Mouse (Mus musculus): ENCODE measurements around the gene Nt5m.
"Not testable (repeated sequence)": the region's sequence is repeated elsewhere in the genome, so short reads cannot be mapped to it uniquely, and the experiment has no call there.

Nt5m gene

DNA sequence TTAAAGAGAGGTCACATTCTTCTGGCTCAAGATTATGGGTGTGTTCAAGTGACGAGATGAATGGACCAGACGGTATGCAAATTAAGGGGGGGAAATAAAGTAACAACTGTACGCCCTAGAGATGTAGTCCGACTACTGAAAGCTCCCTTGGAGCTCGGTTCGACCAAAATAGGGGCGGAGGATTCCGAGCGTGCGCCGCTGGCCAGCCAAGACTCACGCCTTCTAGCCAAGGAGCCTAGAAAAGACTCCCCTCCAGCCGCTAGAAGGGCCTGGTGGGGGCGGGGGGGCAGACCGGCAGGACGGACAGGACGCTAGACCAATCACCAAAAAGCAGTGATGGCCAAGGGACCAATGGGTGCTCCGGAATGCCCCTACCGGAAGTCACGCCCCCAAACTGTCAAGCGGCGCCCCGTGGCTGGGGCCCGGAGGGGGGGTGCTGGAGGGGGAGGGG lies at the start of gene Nt5m:
TSS of gene Nt5m (plus strand) at position 440 of the 451 bp plus-strand sequence.
- DNase-seq (ENCODE audit: low spot score in 2 of 2) = peak; percentile 94

- no peak for DNase-seq (ENCODE audit: low spot score in 2 of 2)
These were observed 45.9 kb upstream of the Nt5m start for GRCm38 (mm10) chr11:59793390-59793789.

DNA sequence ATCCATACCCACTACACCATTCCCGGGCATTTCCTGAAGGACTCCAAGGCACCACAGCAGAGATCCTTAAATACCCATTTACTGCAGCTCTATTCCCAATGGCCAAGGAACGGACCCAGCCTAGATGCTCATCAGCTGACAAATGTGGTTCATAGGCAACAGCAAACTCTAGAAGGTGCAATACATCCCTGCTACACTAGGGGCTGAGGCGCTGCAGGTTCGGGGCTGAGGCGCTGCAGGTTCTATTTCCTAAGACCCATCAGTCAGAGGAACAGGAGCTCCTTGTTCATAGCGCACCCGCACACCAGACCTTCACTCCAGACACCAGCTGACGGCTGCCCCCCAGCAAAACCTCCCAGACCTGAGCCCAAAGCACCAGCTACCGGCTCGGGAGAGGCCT lies 38.8 kb upstream of the Nt5m start:
- DNase-seq (ENCODE audit: low spot score in 2 of 2) = no peak

GRCm38 (mm10) chr11:59801881-59802280 lies 37.4 kb upstream of the Nt5m start:
- DNase-seq (ENCODE audit: low spot score in 2 of 2) = no peak

GRCm38 (mm10) chr11:59803516-59803915 lies 35.7 kb upstream of the Nt5m start:
- DNase-seq (ENCODE audit: low spot score in 2 of 2) = no peak

DNA sequence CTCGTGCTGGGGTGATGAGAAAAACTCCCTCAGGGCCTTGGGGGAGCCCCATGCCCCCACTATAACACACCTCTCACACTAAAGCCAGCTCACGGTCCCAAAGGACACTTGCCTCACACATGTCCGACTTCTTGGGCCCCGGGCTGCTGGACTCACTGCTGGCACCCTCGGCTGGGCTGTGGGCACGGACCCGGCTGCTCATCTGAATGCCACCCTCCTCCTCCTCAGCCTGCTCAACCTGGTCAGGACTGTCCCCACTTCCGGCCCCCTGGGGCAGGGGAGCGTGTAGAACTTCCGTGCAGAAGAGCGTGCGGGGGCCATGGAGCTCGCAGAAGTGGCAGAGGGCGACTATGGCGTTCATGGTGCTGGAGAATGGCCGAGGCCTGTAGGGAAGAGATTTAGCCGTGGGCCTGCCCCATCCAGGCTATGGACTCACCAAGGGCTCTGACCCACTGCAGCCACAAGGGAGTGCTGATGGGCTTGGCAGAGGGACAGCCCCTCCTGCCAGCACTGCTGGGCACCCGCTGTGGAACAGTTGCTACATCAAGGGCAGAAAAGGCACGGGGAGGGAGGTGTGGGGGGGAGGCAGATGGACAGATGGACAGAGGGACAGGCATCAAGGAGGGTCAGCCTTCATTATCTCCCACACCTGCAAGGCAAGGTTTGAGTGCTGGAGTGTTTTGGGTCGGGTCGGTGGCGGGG lies 34.7 kb upstream of the Nt5m start:
- DNase-seq (ENCODE audit: low spot score in 2 of 2) = peak in 1 of 2 experiments; percentile 15

DNA sequence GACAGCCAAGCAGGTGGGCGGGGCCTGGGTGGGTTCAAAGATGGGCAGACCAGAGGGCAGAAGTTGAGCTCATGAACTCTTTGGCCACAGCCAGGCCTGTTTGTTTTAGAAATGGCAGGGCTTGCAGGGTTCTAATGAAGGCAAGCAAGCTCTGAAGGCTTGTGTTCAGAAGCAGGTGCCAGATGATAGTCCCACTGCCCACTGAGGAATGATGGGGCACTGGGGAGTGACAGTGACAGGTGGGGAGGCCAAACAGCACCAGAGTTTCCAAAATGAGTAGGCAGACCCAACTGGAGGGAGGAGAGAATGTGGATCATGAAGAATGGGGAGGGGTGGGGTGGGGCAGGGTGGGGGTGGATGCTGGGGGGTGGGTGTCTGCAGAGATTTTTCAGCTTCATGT lies 34.0 kb upstream of the Nt5m start:
- DNase-seq (ENCODE audit: low spot score in 2 of 2) = no peak

DNA sequence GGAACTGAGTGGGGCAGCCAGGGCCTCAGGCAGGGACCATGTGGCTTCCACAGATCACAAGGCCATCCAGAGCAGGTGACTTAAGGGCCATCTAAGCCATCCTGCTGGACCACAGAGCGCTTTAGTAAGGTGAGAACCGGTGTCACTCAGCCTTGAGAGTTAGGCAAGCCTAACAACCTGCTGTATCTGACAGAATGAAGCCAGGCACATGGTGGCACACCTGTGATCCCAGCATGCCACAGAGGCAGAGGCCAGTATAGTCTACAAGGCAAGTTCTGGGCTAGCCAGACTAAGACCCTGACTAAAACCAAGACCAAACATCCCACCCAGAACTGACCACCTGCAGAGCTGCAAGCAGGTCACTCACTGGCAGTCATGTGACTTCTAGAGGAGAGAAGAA lies 33.6 kb upstream of the Nt5m start:
- DNase-seq (ENCODE audit: low spot score in 2 of 2) = no peak

DNA sequence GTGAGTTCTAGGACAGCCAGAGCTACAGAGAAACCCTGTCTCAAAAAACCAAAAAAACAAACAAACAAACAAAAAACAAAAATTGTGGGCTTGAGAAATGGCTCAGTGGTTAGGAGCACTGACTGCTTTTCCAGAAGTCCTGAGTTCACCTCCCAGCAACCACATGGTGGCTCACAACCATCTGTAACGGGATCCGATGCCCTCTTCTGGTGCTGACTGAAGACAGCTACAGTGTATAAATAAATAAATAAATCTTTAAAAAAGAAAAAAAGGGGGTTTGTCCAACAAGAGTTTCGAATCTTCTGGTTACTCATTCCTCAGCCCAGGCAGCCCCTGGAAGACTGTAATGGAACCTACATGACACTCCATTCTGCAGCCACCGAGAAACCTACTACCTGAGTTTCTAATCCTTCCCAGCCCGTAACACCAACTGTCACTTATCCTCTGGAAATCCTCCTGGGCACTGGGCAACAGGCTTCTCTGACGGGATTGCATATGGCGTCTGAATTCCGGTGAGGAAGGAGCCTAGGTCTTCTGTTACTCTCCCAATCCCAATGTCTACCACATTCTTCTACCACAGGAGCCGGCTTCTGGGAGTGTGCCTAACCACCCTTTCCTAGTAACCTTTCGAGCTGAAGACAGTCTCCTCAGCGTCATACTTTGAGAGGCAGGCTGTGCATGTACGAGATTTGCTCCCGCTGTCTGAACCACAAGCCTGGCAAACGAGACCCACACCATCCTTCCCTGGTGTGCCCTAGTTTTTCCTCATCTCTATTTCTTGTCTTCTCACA lies 30.9 kb upstream of the Nt5m start:
- no peak for DNase-seq (ENCODE audit: low spot score in 2 of 2)

- peak; percentile 73 to 82 for DNase-seq (ENCODE audit: low spot score in 2 of 2)
These were observed 30.1 kb upstream of the Nt5m start for GRCm38 (mm10) chr11:59809071-59809669.

GRCm38 (mm10) chr11:59809670-59810474 lies 29.4 kb upstream of the Nt5m start, which contains the start of gene Flcn:
Gene Flcn, minus strand, starts transcription at chr11:59810016.
- peak; percentile 85 to 89 for DNase-seq (ENCODE audit: low spot score in 2 of 2)

- no peak for DNase-seq (ENCODE audit: low spot score in 2 of 2)
These were observed 28.6 kb upstream of the Nt5m start for GRCm38 (mm10) chr11:59810480-59811158.

DNA sequence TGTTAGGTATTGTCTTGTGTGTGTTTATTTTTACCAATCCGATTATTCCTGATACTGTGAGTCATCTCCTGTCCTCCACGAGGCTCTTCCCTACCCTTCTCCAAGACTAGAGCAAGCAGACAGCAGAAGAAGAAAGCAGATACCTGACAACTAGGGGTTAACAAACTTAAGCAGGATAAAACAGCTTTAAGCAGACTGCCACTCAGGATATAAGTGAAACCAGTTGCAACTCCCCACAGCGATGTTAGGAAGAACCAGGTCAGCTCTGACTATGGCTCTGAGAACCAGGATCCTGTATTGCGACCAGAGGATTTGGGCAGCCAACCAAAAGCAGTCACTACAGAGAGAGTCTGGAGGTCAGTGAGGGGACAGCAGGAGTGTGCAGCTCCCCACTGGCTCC lies 28.0 kb upstream of the Nt5m start:
- DNase-seq (ENCODE audit: low spot score in 2 of 2) = no peak

DNA sequence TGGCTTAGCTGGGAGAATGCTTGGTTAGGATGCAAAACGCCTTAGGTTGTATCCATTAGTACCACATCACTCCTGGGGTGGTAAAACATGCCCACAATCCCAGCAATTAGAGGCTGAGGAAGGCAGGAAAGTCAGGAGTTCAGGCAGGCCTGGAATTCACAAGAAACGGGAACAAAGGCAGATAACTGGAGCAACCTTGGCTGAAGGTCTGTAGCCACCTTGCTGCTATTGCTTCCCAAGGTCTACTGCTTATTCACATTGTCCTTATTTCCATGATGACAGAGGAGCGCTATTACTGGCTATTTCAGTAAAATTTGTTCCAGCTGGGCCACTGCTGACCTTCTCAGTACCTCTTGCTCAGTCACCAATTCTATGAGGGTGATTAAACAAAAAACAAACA lies 26.0 kb upstream of the Nt5m start:
- no peak for DNase-seq (ENCODE audit: low spot score in 2 of 2)

- DNase-seq (ENCODE audit: low spot score in 2 of 2) = no peak
These were observed 24.9 kb upstream of the Nt5m start for GRCm38 (mm10) chr11:59814311-59814710.

DNA sequence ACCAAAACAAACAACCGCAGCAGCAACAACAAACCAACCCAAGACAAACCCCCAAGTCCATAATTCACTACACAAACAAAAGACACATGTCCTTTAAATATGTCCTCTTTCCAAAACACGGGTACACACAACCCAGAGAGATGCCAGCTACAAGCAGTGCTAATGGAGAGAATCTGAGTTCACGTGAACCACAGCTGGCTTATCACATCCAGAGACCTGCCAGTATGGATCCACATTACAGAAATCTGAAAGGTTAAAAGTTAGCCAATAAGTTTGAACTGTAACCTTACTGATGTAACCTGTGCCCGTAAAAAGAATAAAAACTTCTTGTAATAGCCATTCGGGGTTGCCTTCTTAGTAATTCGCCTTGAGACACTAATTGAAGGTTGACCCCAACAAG lies 24.3 kb upstream of the Nt5m start:
- DNase-seq (ENCODE audit: low spot score in 2 of 2) = no peak

- no peak for DNase-seq (ENCODE audit: low spot score in 2 of 2)
These were observed 23.7 kb upstream of the Nt5m start for GRCm38 (mm10) chr11:59815482-59816065.

GRCm38 (mm10) chr11:59817916-59818315 lies 21.3 kb upstream of the Nt5m start:
- DNase-seq (ENCODE audit: low spot score in 2 of 2) = no peak

DNA sequence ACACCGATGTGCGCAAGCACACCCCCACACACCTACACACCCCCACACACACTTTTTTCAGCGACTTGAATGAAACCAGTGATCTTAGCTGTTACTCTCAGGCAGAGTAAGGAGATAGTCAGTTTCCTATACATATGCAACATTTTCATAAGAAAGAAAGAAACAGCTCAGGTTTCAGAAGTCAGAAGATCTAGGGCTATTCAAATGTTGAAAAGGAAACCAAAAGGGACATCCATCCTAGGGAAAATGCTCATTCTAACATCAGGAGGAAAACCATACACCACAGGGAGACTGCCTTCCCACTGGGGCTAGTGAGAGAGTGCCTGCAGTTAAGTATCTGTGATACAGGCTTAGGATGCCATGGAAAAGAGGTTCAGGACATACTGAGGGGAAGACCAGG lies 17.6 kb upstream of the Nt5m start:
- DNase-seq (ENCODE audit: low spot score in 2 of 2) = no peak

DNA sequence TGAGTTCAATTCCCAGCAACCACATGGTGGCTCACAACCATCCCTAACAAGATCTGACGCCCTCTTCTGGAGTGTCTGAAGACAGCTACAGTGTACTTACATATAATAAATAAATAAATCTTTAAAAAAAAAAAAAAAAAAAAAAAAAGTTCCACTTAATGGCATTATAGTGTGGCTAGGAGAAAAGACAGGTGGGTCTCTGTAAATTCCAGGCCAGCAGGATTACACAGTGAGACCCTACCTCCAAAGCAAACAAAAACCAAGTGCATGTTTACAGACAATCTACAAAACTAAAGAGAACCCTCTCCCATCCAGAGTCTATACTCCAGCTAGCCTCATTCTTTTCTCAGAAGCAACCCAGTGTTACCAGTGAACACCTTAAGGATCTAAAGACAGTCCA lies 1.5 kb upstream of the Nt5m start:
- DNase-seq (ENCODE audit: low spot score in 2 of 2) = not testable (repeated sequence)

DNA sequence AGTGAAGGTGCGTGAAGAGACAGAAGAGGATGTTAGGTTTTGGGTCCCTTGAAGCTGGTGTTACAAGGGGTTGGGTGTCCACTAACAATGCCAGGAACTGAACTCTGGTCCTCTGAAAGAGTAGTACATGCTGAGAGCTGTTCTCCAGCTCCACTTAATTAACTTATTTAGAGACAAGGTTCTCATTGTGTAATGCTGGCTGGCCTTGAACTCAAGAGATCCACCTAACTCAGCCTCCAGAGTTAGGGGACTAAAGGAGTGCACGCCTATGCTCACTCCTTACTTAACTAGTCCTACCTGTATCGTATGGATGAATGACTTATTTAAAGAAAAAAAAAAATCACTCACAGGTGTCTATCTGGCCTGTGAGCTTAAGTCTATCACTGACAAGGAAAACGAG lies 821 bp upstream of the Nt5m start:
- no peak for DNase-seq (ENCODE audit: low spot score in 2 of 2)
